Mouse (Mus musculus): ENCODE data around the gene Ncor2.

GRCm38 (mm10) chr5:125130406-125130805 is 48.6 kb downstream of the Ncor2 start:
- TF ChIP-seq CTCF (IDR thresholded peaks at IDR 0.05; ENCODE audit: low read depth, low read length) (no peak), POLR2A (IDR thresholded peaks at IDR 0.05; ENCODE audit: borderline replicate concordance, low read depth, low read length) (no peak)
